Mouse (Mus musculus) stomach, embryonic 16.5 days (tissue): ENCODE measurements around the gene Abhd12. TPM values are rescaled to one million over a fixed set of nuclear protein-coding genes. Genes with fewer than 3 reads are reported as not detected.
"Not testable (repeated sequence)": the region's sequence is repeated elsewhere in the genome, so short reads cannot be mapped to it uniquely, and the experiment has no call there.

Source experiments
- ATAC-seq: fragments of 200-750 bp; cut with Nextera tagmentation; 2 replicates; pipeline ENCODE4 v1.8.0; 2017; ENCODE audit warnings: moderate number of reproducible peaks, moderate TSS enrichment; ENCODE audit not compliant: insufficient read depth, low FRiP score
- H3K27ac ChIP-seq: fragments of 300-500 bp; sonication (generic); 2 replicates; pipeline ENCODE4 v1.5.1; 2014; ENCODE audit warnings: low read length
- H3K27me3 ChIP-seq: fragments of 300-500 bp; sonication (generic); 2 replicates; pipeline ENCODE4 v1.6.1; 2014; ENCODE audit warnings: low read length, control low read depth, mixed read lengths; ENCODE audit not compliant: control insufficient read depth, insufficient read depth
- H3K36me3 ChIP-seq: fragments of 300-500 bp; sonication (generic); 2 replicates; pipeline ENCODE4 v1.6.1; 2014; ENCODE audit warnings: low read length; ENCODE audit not compliant: control insufficient read depth, insufficient read depth
- H3K4me1 ChIP-seq: fragments of 300-500 bp; sonication (generic); 2 replicates; pipeline ENCODE4 v1.6.1; 2014; ENCODE audit warnings: low read length, control low read depth, mixed read lengths; ENCODE audit not compliant: control insufficient read depth, insufficient read depth
- H3K4me2 ChIP-seq: fragments of 300-500 bp; sonication (generic); 2 replicates; pipeline ENCODE4 v1.6.1; 2014; ENCODE audit warnings: low read depth, low read length, mixed read lengths
- H3K4me3 ChIP-seq: fragments of 300-500 bp; sonication (generic); replicated peaks from 2 replicates; pipeline ENCODE4 v1.5.1; 2014; ENCODE audit warnings: mild to moderate bottlenecking, low read length
- H3K9ac ChIP-seq: fragments of 300-500 bp; sonication (generic); 2 replicates; pipeline ENCODE4 v1.6.1; 2014; ENCODE audit warnings: low read length
- H3K9me3 ChIP-seq: fragments of 300-500 bp; sonication (generic); replicated peaks from 2 replicates; pipeline ENCODE4 v1.6.1; 2016; ENCODE audit warnings: low read length, control low read depth; ENCODE audit not compliant: control insufficient read depth
- WGBS: fragments of 180-500 bp; shearing (Covaris S2); extraction: QIAGEN DNeasy Blood & Tissue Kit; methylation state at CpG from one replicate; pipeline ENCODE4 v1.1.7; 2014; 5-methylcytosine and 5-hydroxymethylcytosine counted together
- polyA plus RNA-seq: library from polyadenylated mRNA; unstranded; fragments of >200 nt; fragmentation: Nextera tagmentation; extraction: Ambion mirVana; gene quantifications from 2 replicates; pipeline ENCODE4 v1.2.1, GENCODE M21; 2015

Abhd12 gene
- 57.8 and 67.9 TPM in 2 replicates for polyA plus RNA-seq

GRCm38 (mm10) chr2:150904272-150904935 is at the start of gene Abhd12:
TSS of gene Abhd12 (minus strand) at chr2:150904741.
- no peaks in the 10 kb centered on the region for H3K27me3 ChIP-seq
- peak within 1 kb of the TSS; percentile 92 for H3K4me2 ChIP-seq
- H3K27ac ChIP-seq: peak within 1 kb of the TSS; percentile 93
- no peaks in the 10 kb centered on the region for H3K9me3 ChIP-seq
- H3K36me3 ChIP-seq: no peaks in the 10 kb centered on the region
- peak within 1 kb of the TSS; percentile 91 for H3K9ac ChIP-seq
- H3K4me3 ChIP-seq: peak within 1 kb of the TSS; percentile 90
- under 1% methylated on average over 72 of the region's 72 CpGs for WGBS
- ATAC-seq: peak; percentile 98
- peaks cover 9% of the 10 kb centered on the region for H3K4me1 ChIP-seq

- H3K4me3 ChIP-seq: no peak overlapping the region
- 0 out of 2 replicates have a peak, but pooled peaks cover 3% of the 10 kb centered on the region for H3K36me3 ChIP-seq
- H3K9me3 ChIP-seq: no peaks in the 10 kb centered on the region
- H3K4me1 ChIP-seq: no peaks in the 10 kb centered on the region
- WGBS: 86% methylated on average over 2 of the region's 2 CpGs
- no peak overlapping the region for H3K9ac ChIP-seq
- no peaks in the 10 kb centered on the region for H3K27me3 ChIP-seq
- ATAC-seq: no peak
- H3K4me2 ChIP-seq: no peak overlapping the region
- H3K27ac ChIP-seq: no peak overlapping the region
Observed at GRCm38 (mm10) chr2:150951201-150951600, 46.7 kb upstream of the Abhd12 start.

- Histone ChIP-seq H3K4me2 (no peak overlapping the region), H3K9me3 (no peaks in the 10 kb centered on the region), H3K4me1 (no peaks in the 10 kb centered on the region), H3K9ac (no peak overlapping the region), H3K27ac (no peak overlapping the region), H3K27me3 (no peaks in the 10 kb centered on the region), H3K36me3 (no peaks in the 10 kb centered on the region), H3K4me3 (no peak overlapping the region)
- WGBS: 87% methylated on average over 6 of the region's 6 CpGs
- ATAC-seq: no peak
Observed at GRCm38 (mm10) chr2:150950056-150950455, 45.5 kb upstream of the Abhd12 start.

- 93% methylated on average over 3 of the region's 3 CpGs for WGBS
- no peak overlapping the region for H3K4me2 ChIP-seq
- H3K4me1 ChIP-seq: no peaks in the 10 kb centered on the region
- no peak for ATAC-seq
- no peak overlapping the region for H3K4me3 ChIP-seq
- no peak overlapping the region for H3K9ac ChIP-seq
- H3K9me3 ChIP-seq: no peaks in the 10 kb centered on the region
- H3K36me3 ChIP-seq: no peaks in the 10 kb centered on the region
- no peak overlapping the region for H3K27ac ChIP-seq
- H3K27me3 ChIP-seq: no peaks in the 10 kb centered on the region
Observed at GRCm38 (mm10) chr2:150949652-150950051, 45.1 kb upstream of the Abhd12 start.

- no peaks in the 10 kb centered on the region for H3K27me3 ChIP-seq
- WGBS: 73% methylated on average over 5 of the region's 5 CpGs
- no peak overlapping the region for H3K9ac ChIP-seq
- no peaks in the 10 kb centered on the region for H3K36me3 ChIP-seq
- no peak overlapping the region for H3K27ac ChIP-seq
- H3K4me1 ChIP-seq: no peaks in the 10 kb centered on the region
- no peak overlapping the region for H3K4me2 ChIP-seq
- no peak for ATAC-seq
- no peaks in the 10 kb centered on the region for H3K9me3 ChIP-seq
- H3K4me3 ChIP-seq: no peak overlapping the region
Observed at GRCm38 (mm10) chr2:150948786-150949185, 44.2 kb upstream of the Abhd12 start.

- not testable (repeated sequence) for H3K4me1 ChIP-seq, H3K27ac ChIP-seq, H3K4me3 ChIP-seq, H3K4me2 ChIP-seq, ATAC-seq, H3K27me3 ChIP-seq, H3K36me3 ChIP-seq, H3K9ac ChIP-seq, H3K9me3 ChIP-seq
- WGBS: 87% methylated on average over 12 of the region's 12 CpGs
Observed at GRCm38 (mm10) chr2:150947880-150948611, 43.5 kb upstream of the Abhd12 start.

GRCm38 (mm10) chr2:150947341-150947740 is 42.8 kb upstream of the Abhd12 start:
- WGBS: 94% methylated on average over 5 of the region's 5 CpGs
- H3K36me3 ChIP-seq, H3K4me3 ChIP-seq, H3K4me1 ChIP-seq, H3K4me2 ChIP-seq, H3K9ac ChIP-seq, H3K9me3 ChIP-seq, H3K27me3 ChIP-seq, H3K27ac ChIP-seq, ATAC-seq: not testable (repeated sequence)

GRCm38 (mm10) chr2:150944017-150944416 is 39.5 kb upstream of the Abhd12 start:
- WGBS: 92% methylated on average over 5 of the region's 5 CpGs
- Histone ChIP-seq H3K27me3 (no peaks in the 10 kb centered on the region), H3K27ac (no peak overlapping the region), H3K4me2 (no peak overlapping the region), H3K4me3 (no peak overlapping the region), H3K4me1 (no peaks in the 10 kb centered on the region), H3K36me3 (no peaks in the 10 kb centered on the region), H3K9me3 (no peaks in the 10 kb centered on the region), H3K9ac (no peak overlapping the region)
- no peak for ATAC-seq

- Histone ChIP-seq H3K4me1 (no peaks in the 10 kb centered on the region), H3K4me2 (no peak overlapping the region), H3K36me3 (no peaks in the 10 kb centered on the region; the same call in 1 of the 2 replicates), H3K9me3 (no peaks in the 10 kb centered on the region), H3K9ac (no peak overlapping the region), H3K4me3 (no peak overlapping the region), H3K27me3 (no peaks in the 10 kb centered on the region), H3K27ac (no peak overlapping the region)
- no peak for ATAC-seq
- 91% methylated on average over 4 of the region's 4 CpGs for WGBS
Observed at GRCm38 (mm10) chr2:150934659-150935058, 30.1 kb upstream of the Abhd12 start.
